Comparison of ENCODE assay signal across 8 mouse cellular contexts in the genomic region with DNA sequence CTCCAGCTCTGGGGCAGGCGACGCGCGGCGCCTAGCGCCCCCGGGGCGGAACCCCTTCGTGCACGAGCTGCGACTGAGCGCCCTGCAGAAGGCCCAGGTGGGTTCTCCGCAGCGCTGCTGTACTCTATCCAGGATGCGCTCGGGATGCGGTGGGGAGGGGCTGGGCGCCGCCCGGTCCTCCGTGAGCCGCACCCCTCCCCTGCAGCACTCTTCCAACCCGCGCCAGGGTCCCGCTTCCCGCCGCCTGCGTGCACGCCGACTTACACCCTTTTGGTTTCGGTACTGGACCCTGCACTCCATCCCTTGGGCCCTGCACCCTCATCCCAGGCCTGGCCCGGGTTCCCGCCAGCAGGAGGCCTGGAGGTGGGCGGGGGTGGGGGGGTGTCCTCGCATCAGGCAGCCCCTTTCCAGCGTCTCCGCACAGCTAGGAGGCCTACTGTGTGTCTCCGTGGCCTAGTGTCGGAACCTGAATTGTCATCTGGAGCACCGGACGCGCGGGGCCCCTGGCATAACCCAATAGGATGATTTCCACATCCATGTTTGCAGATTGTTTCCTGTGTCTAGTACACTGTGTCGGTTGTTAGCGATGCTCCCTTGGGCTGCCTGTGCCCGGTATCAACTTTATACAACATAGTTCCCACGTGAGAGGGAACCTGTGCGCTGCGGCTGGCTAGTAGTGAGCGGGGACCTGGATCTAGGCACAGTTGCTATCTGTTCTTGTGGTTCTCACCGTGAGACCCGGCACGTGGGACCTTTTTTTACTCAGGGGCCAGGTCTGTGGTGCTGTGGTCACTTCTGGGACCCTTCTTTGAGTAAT. TPM values are rescaled to one million over a fixed set of nuclear protein-coding genes. Genes with fewer than 3 reads are reported as not detected.
DNase-seq lines count a peak whose midpoint lies in the region; ATAC-seq lines count a peak whose summit lies in the region.

No protein-coding gene starts in this region.

- H3K4me1 ChIP-seq in hindbrain, embryonic 14.5 days (replicated peaks; ENCODE audit: control insufficient read depth, insufficient read depth, low read length), result peaks cover 18% of the 10 kb centered on the region
- H3K4me1 ChIP-seq in midbrain, embryonic 15.5 days, result peaks cover 29% of the 10 kb centered on the region

- WGBS in hindbrain, embryonic 14.5 days, result under 1% methylated on average over 50 of the region's 53 CpGs
- WGBS in midbrain, embryonic 15.5 days, result under 1% methylated on average over 42 of the region's 53 CpGs

- H3K4me2 ChIP-seq in hindbrain, embryonic 14.5 days (replicated peaks), result peak overlapping the region; percentile 55
- H3K4me2 ChIP-seq in midbrain, embryonic 15.5 days, result peak overlapping the region; percentile 84

- no peaks in the 10 kb centered on the region for H3K36me3 ChIP-seq in hindbrain, embryonic 14.5 days (replicated peaks; ENCODE audit: control insufficient read depth, insufficient read depth)
- H3K36me3 ChIP-seq in midbrain, embryonic 15.5 days (replicated peaks), result no peaks in the 10 kb centered on the region

- DNase-seq in frontal cortex, postnatal 10 days (ENCODE audit: low spot score in 2 of 2), result peak; percentile 34 to 57
- DNase-seq in frontal cortex, postnatal 14 days (ENCODE audit: low spot score in 2 of 2), result no peak
- DNase-seq in adrenal gland, adult 8-10 months, result peak; percentile 14
- DNase-seq in hindbrain, embryonic 14.5 days (ENCODE audit: low spot score), result peak; percentile 36
- peak; percentile 79 for DNase-seq in liver
- peak; percentile 37 for DNase-seq in thymus, postnatal 0 days (ENCODE audit: low spot score)

- H3K27me3 ChIP-seq in hindbrain, embryonic 14.5 days (ENCODE audit: control insufficient read depth, insufficient read depth, low read length), result no peaks in the 10 kb centered on the region
- no peaks in the 10 kb centered on the region for H3K27me3 ChIP-seq in midbrain, embryonic 15.5 days (replicated peaks)

- H3K9me3 ChIP-seq in hindbrain, embryonic 14.5 days (ENCODE audit: control insufficient read depth, low read length), result no peaks in the 10 kb centered on the region
- H3K9me3 ChIP-seq in midbrain, embryonic 15.5 days, result no peaks in the 10 kb centered on the region

- H3K9ac ChIP-seq in hindbrain, embryonic 14.5 days, result peak overlapping the region; percentile 97
- H3K9ac ChIP-seq in midbrain, embryonic 15.5 days, result peak overlapping the region; percentile 96

- ATAC-seq in erythroid progenitor cell, adult 5-6 weeks (replicated peaks; ENCODE audit: low FRiP score, poor library complexity, severe bottlenecking), result peak; percentile 53
- ATAC-seq in hindbrain, embryonic 14.5 days (ENCODE audit: low FRiP score), result peak; percentile 88
- peak; percentile 88 for ATAC-seq in midbrain, embryonic 15.5 days (replicated peaks)

- H3K4me3 ChIP-seq in hindbrain, embryonic 14.5 days (replicated peaks; ENCODE audit: low read length), result peak overlapping the region; percentile 91
- H3K4me3 ChIP-seq in midbrain, embryonic 15.5 days, result peak overlapping the region; percentile 87

- H3K27ac ChIP-seq in hindbrain, embryonic 14.5 days, result peak overlapping the region; percentile 98
- peak overlapping the region; percentile 97 for H3K27ac ChIP-seq in midbrain, embryonic 15.5 days

RNA-seq across cellular contexts. Expression of gene Lpcat1, which starts 0.6 kb away (rescaled TPM):
- total RNA-seq in adrenal gland, adult 8-10 months (2022), result 10 to 100 TPM; 16.2 to 26.5 (median 20.5) TPM
- total RNA-seq in erythroid progenitor cell, adult 5-6 weeks (2015; ENCODE audit: low replicate concordance), result 241 and 302 TPM in 2 replicates
- 359 and 488 TPM in 2 replicates for total RNA-seq in erythroid progenitor cell, adult 5-6 weeks (2017; ENCODE audit: low replicate concordance)
- polyA plus RNA-seq in hindbrain, embryonic 14.5 days (2014; fragmentation: Nextera tagmentation; extraction: Ambion mirVana), result 77.3 and 95.0 TPM in 2 replicates
- 64.4 and 66.7 TPM in 2 replicates for polyA plus RNA-seq in midbrain, embryonic 15.5 days (2015; fragmentation: Nextera tagmentation; extraction: Ambion mirVana)
- polyA plus RNA-seq in thymus, postnatal 0 days (2015; fragmentation: Nextera tagmentation; extraction: Ambion mirVana), result 15.7 and 18.0 TPM in 2 replicates

Comparison
In these comparisons a context has a peak if more than half of its experiments do, and no peak if none do; other contexts are left out.
1. DNase-seq: peak in frontal cortex, postnatal 10 days (2 of 2), adrenal gland, adult 8-10 months (single experiment), hindbrain, embryonic 14.5 days (single experiment), liver (single experiment) and thymus, postnatal 0 days (single experiment); none in frontal cortex, postnatal 14 days (0 of 2).
2. Peak in every context shown above with its lines, with median percentiles within 50 percentile points of each other: ATAC-seq.